8 mouse cellular contexts compared by ENCODE assay signal in the genomic region with DNA sequence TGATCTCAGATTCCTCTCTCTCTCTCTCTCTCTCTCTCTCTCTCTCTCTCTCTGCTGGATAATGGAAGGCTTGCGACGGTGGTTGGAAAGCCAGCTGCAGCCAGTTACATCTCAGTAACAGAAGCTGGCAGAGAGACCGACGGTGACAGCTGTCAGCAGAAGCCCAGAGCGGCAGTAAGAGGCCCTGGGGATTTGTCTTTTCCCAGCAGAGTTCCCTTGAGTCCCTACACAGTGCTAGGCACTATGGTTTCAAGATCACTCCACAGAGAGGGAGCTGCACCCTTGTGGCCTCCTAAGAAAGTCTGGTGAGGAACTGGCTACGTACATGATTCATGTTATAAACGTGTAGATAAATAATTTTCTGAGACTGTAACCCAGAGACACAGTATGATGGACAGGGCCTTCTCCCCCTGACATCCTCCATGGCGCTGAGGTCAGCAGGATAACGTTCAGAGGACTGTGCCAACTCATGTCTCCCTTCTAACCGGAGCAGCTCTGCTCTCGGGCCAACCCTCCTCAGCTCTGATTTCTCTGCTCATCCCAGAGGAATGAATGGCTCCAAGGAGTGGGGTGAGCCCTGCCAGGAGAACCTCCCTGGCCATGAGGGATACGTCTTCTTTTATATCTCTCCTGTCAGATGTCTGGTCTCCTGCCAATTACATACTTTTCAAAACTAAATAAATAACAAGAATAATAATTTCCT.
DNase-seq lines count a peak whose midpoint lies in the region; ATAC-seq lines count a peak whose summit lies in the region.

No protein-coding gene starts in this region.

- WGBS in hindbrain, embryonic 16.5 days = 30% methylated on average over 12 of the region's 12 CpGs
- WGBS in hindbrain, embryonic 12.5 days = 39% methylated on average over 12 of the region's 12 CpGs
- WGBS in embryonic facial prominence, embryonic 10.5 days = 45% methylated on average over 12 of the region's 12 CpGs
- WGBS in heart, embryonic 13.5 days = 30% methylated on average over 12 of the region's 12 CpGs

- H3K4me3 ChIP-seq in hindbrain, embryonic 16.5 days (ENCODE audit: low read length) = no peak overlapping the region
- H3K4me3 ChIP-seq in hindbrain, embryonic 12.5 days = no peak overlapping the region
- H3K4me3 ChIP-seq in embryonic facial prominence, embryonic 10.5 days = no peak overlapping the region
- H3K4me3 ChIP-seq in heart, embryonic 13.5 days = no peak overlapping the region

- no peaks in the 10 kb centered on the region for H3K36me3 ChIP-seq in hindbrain, embryonic 16.5 days (ENCODE audit: control insufficient read depth, insufficient read depth, low read length)
- no peaks in the 10 kb centered on the region for H3K36me3 ChIP-seq in hindbrain, embryonic 12.5 days
- no peaks in the 10 kb centered on the region for H3K36me3 ChIP-seq in embryonic facial prominence, embryonic 10.5 days (replicated peaks)
- H3K36me3 ChIP-seq in heart, embryonic 13.5 days = no peaks in the 10 kb centered on the region

- no peak overlapping the region for H3K9ac ChIP-seq in hindbrain, embryonic 16.5 days (ENCODE audit: low read depth, low read length)
- H3K9ac ChIP-seq in hindbrain, embryonic 12.5 days = no peak overlapping the region
- no peak overlapping the region for H3K9ac ChIP-seq in heart, embryonic 13.5 days

- no peak overlapping the region for H3K4me2 ChIP-seq in hindbrain, embryonic 16.5 days (ENCODE audit: low read length)
- no peak overlapping the region for H3K4me2 ChIP-seq in hindbrain, embryonic 12.5 days (replicated peaks)
- H3K4me2 ChIP-seq in heart, embryonic 13.5 days = no peak overlapping the region

- ATAC-seq in hindbrain, embryonic 16.5 days = peak; percentile 52; the same call in 1 of the 2 replicates
- ATAC-seq in hindbrain, embryonic 12.5 days (ENCODE audit: low FRiP score) = no peak
- no peak for ATAC-seq in heart, embryonic 13.5 days (ENCODE audit: extremely low read depth, insufficient number of reproducible peaks, low FRiP score, low TSS enrichment)

- no peaks in the 10 kb centered on the region for H3K9me3 ChIP-seq in hindbrain, embryonic 16.5 days (ENCODE audit: control insufficient read depth, low read length)
- no peaks in the 10 kb centered on the region for H3K9me3 ChIP-seq in hindbrain, embryonic 12.5 days (replicated peaks)
- H3K9me3 ChIP-seq in embryonic facial prominence, embryonic 10.5 days = no peaks in the 10 kb centered on the region
- H3K9me3 ChIP-seq in heart, embryonic 13.5 days = no peaks in the 10 kb centered on the region

- no peaks in the 10 kb centered on the region for H3K27me3 ChIP-seq in hindbrain, embryonic 16.5 days (replicated peaks; ENCODE audit: control insufficient read depth, insufficient read depth, low read length)
- peaks cover 9% of the 10 kb centered on the region; the same call in 1 of the 2 replicates for H3K27me3 ChIP-seq in hindbrain, embryonic 12.5 days
- H3K27me3 ChIP-seq in embryonic facial prominence, embryonic 10.5 days (replicated peaks; ENCODE audit: low read depth, poor library complexity, severe bottlenecking) = peaks cover 4% of the 10 kb centered on the region; the same call in 1 of the 2 replicates
- peaks cover 25% of the 10 kb centered on the region; the same call in 1 of the 2 replicates for H3K27me3 ChIP-seq in heart, embryonic 13.5 days (replicated peaks)

- peaks cover 9% of the 10 kb centered on the region for H3K4me1 ChIP-seq in hindbrain, embryonic 16.5 days (ENCODE audit: control insufficient read depth, insufficient read depth, low read depth, low read length)
- H3K4me1 ChIP-seq in hindbrain, embryonic 12.5 days = peaks cover 22% of the 10 kb centered on the region
- peaks cover 40% of the 10 kb centered on the region for H3K4me1 ChIP-seq in embryonic facial prominence, embryonic 10.5 days
- peaks cover 28% of the 10 kb centered on the region for H3K4me1 ChIP-seq in heart, embryonic 13.5 days

- DNase-seq in embryonic facial prominence, embryonic 10.5 days (ENCODE audit: low spot score) = no peak
- DNase-seq in lung, postnatal 25 days (ENCODE audit: low spot score) = peak; percentile 24
- no peak for DNase-seq in neural tube, embryonic 10.5 days (ENCODE audit: extremely low spot score, low spot score)
- no peak for DNase-seq in spleen, postnatal 36 days (ENCODE audit: low spot score in 2 of 2)
- no peak for DNase-seq in layer of hippocampus, adult 9-10 months (ENCODE audit: low spot score)

- no peak overlapping the region for H3K27ac ChIP-seq in hindbrain, embryonic 16.5 days (ENCODE audit: low read depth, low read length)
- H3K27ac ChIP-seq in hindbrain, embryonic 12.5 days = no peak overlapping the region
- H3K27ac ChIP-seq in embryonic facial prominence, embryonic 10.5 days (replicated peaks) = 0 out of 2 replicates have a peak overlapping the region, but pooled peaks have one; percentile 20
- H3K27ac ChIP-seq in heart, embryonic 13.5 days (replicated peaks) = peak overlapping the region; percentile 31; the same call in 1 of the 2 replicates

Comparison
In these comparisons a context has a peak if more than half of its experiments do, and no peak if none do; other contexts are left out.
1. H3K27ac ChIP-seq: peak in embryonic facial prominence, embryonic 10.5 days (single experiment) and heart, embryonic 13.5 days (single experiment); none in hindbrain, embryonic 16.5 days (single experiment) and hindbrain, embryonic 12.5 days (single experiment).